Comparison of ENCODE assay signal across 9 mouse cellular contexts in the genomic region with DNA sequence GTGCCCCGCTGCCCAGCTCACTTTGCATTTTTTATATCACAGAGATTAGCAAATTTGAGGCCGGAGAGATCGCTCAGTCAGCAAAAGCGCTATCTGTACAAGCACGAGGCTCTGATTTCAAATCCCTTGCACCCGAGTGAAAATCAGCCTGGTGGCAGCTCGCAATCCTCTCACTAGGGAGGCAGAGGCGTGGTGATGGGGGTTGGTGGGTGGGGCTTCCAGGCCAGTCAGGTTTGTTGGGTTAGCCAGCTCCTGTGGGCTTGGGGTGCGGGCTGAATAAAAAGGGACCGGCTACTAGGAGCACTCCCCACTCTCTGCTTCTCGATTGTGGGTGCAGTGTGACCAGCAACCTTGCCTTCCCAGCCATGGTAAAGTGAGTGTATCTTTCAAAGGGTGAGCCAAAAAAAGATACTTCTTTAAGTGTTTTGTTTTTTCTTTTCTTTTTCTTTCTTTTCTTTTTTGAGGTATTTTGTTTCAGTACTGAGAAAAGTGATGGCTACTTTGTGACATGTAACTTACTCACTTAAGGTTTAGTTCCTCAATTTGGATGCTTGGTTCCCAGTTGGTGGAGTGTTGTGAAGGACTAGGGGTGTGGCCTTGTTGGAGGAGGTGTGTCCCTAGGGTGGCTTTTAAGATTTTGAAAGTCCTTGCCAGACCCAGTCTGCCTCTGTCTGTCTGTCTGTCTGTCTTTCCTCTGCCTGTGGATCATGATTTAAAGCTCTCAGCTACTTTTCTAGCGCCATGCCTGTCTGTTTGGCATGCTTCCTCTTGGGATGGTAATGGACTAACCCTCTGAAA. TPM values are rescaled to one million over a fixed set of nuclear protein-coding genes. Genes with fewer than 3 reads are reported as not detected.
DNase-seq lines count a peak whose midpoint lies in the region; ATAC-seq and TF ChIP-seq lines count a peak whose summit lies in the region.
"Had no signal": no experiment of that assay in that cellular context is flagged by ENCODE, and none has a peak within 500 bp of the region (broad histone marks: within the 10 kb centered on the region; RNA-seq: fewer than 3 reads in every experiment).

No protein-coding gene starts in this region.

- TF ChIP-seq EP300 in stomach, postnatal 0 days (optimal IDR thresholded peaks at IDR 0.05), result no peak

- no peaks in the 10 kb centered on the region for H3K9me3 ChIP-seq in kidney, embryonic 15.5 days (replicated peaks)
- H3K9me3 ChIP-seq in lung, embryonic 14.5 days (ENCODE audit: low read depth, low read length), result no peaks in the 10 kb centered on the region
- H3K9me3 ChIP-seq in stomach, postnatal 0 days (ENCODE audit: control insufficient read depth, low read length), result no peaks in the 10 kb centered on the region
- no peaks in the 10 kb centered on the region for H3K9me3 ChIP-seq in hindbrain, embryonic 11.5 days (ENCODE audit: control insufficient read depth, low read length)
- H3K9me3 ChIP-seq: midbrain, embryonic 12.5 days had no signal

- TF ChIP-seq POLR2A in bone marrow macrophage, adult 2 months (IDR thresholded peaks at IDR 0.05; ENCODE audit: borderline replicate concordance, low read depth, low read length), result no peak

- H3K4me3 ChIP-seq in kidney, embryonic 15.5 days (replicated peaks), result no peak overlapping the region
- peak overlapping the region; percentile 52 for H3K4me3 ChIP-seq in bone marrow macrophage, adult 2 months (ENCODE audit: insufficient read depth, low read length)
- no peak overlapping the region for H3K4me3 ChIP-seq in lung, embryonic 14.5 days (ENCODE audit: low read depth, low read length)
- H3K4me3 ChIP-seq in stomach, postnatal 0 days (ENCODE audit: low read depth, low read length), result no peak overlapping the region
- no peak overlapping the region for H3K4me3 ChIP-seq in hindbrain, embryonic 11.5 days (ENCODE audit: low read depth, low read length)
- H3K4me3 ChIP-seq: midbrain, embryonic 12.5 days had no signal

- 54% methylated on average over 12 of the region's 12 CpGs for WGBS in kidney, embryonic 15.5 days
- 46% methylated on average over 12 of the region's 12 CpGs for WGBS in lung, embryonic 14.5 days
- WGBS in stomach, postnatal 0 days, result 51% methylated on average over 12 of the region's 12 CpGs
- WGBS in hindbrain, embryonic 11.5 days, result 60% methylated on average over 12 of the region's 12 CpGs

- peak; percentile 44 to 65 for DNase-seq in kidney, postnatal 25 days
- DNase-seq in lung, embryonic 14.5 days, result peak; percentile 13
- peak; percentile 51 for DNase-seq in stomach, postnatal 0 days (ENCODE audit: low spot score)
- DNase-seq in layer of hippocampus, adult 8-10 months (ENCODE audit: low spot score in 2 of 2), result no peak
- DNase-seq in hindbrain, embryonic 11.5 days (ENCODE audit: low spot score), result no peak
- DNase-seq in testis, postnatal 14 days (ENCODE audit: low spot score), result no peak

- H3K27me3 ChIP-seq in kidney, embryonic 15.5 days, result no peaks in the 10 kb centered on the region
- no peaks in the 10 kb centered on the region for H3K27me3 ChIP-seq in lung, embryonic 14.5 days (ENCODE audit: insufficient read depth, low read length)
- H3K27me3 ChIP-seq in stomach, postnatal 0 days (ENCODE audit: control insufficient read depth, insufficient read depth, low read length), result no peaks in the 10 kb centered on the region
- H3K27me3 ChIP-seq in hindbrain, embryonic 11.5 days (ENCODE audit: control insufficient read depth, insufficient read depth, low read length), result no peaks in the 10 kb centered on the region
- H3K27me3 ChIP-seq: midbrain, embryonic 12.5 days had no signal

- H3K27ac ChIP-seq in kidney, embryonic 15.5 days, result no peak overlapping the region
- H3K27ac ChIP-seq in bone marrow macrophage, adult 2 months (ENCODE audit: insufficient read depth, low read depth, low read length), result peak overlapping the region; percentile 76
- H3K27ac ChIP-seq in lung, embryonic 14.5 days (ENCODE audit: low read depth), result no peak overlapping the region
- H3K27ac ChIP-seq in stomach, postnatal 0 days (replicated peaks), result no peak overlapping the region
- no peak overlapping the region for H3K27ac ChIP-seq in hindbrain, embryonic 11.5 days (ENCODE audit: low read depth, low read length)
- H3K27ac ChIP-seq: midbrain, embryonic 12.5 days had no signal

- ATAC-seq in kidney, embryonic 15.5 days (replicated peaks; ENCODE audit: low FRiP score), result no peak
- no peak for ATAC-seq in lung, embryonic 14.5 days (ENCODE audit: insufficient read depth)
- ATAC-seq in stomach, postnatal 0 days (ENCODE audit: low FRiP score, low TSS enrichment), result no peak
- ATAC-seq in hindbrain, embryonic 11.5 days (ENCODE audit: low FRiP score), result no peak

- H3K4me2 ChIP-seq in kidney, embryonic 15.5 days, result no peak overlapping the region
- H3K4me2 ChIP-seq in lung, embryonic 14.5 days, result peak overlapping the region; percentile 24; the same call in 1 of the 2 replicates
- H3K4me2 ChIP-seq in stomach, postnatal 0 days (replicated peaks; ENCODE audit: low read depth), result peak overlapping the region; percentile 3; the same call in 1 of the 2 replicates
- H3K4me2 ChIP-seq in hindbrain, embryonic 11.5 days (replicated peaks; ENCODE audit: low read depth, low read length), result no peak overlapping the region
- H3K4me2 ChIP-seq: midbrain, embryonic 12.5 days had no signal

- TF ChIP-seq CTCF in bone marrow macrophage, adult 2 months (IDR thresholded peaks at IDR 0.05; ENCODE audit: low read depth, low read length), result no peak
- no peak for TF ChIP-seq CTCF in lung, embryonic 14.5 days (IDR thresholded peaks at IDR 0.05; ENCODE audit: low read depth)
- 0 out of 2 replicates have a peak, but pooled peaks have one; percentile 10 for TF ChIP-seq CTCF in stomach, postnatal 0 days (IDR thresholded peaks at IDR 0.05; ENCODE audit: low read depth)

- H3K9ac ChIP-seq in kidney, embryonic 15.5 days, result no peak overlapping the region
- no peak overlapping the region for H3K9ac ChIP-seq in lung, embryonic 14.5 days
- H3K9ac ChIP-seq in stomach, postnatal 0 days (ENCODE audit: low read length), result no peak overlapping the region
- H3K9ac ChIP-seq in hindbrain, embryonic 11.5 days (ENCODE audit: low read depth, low read length), result no peak overlapping the region
- H3K9ac ChIP-seq: midbrain, embryonic 12.5 days had no signal

- H3K36me3 ChIP-seq in kidney, embryonic 15.5 days, result no peaks in the 10 kb centered on the region
- no peaks in the 10 kb centered on the region for H3K36me3 ChIP-seq in lung, embryonic 14.5 days (ENCODE audit: insufficient read depth)
- H3K36me3 ChIP-seq in stomach, postnatal 0 days (ENCODE audit: control insufficient read depth, insufficient read depth, low read length), result no peaks in the 10 kb centered on the region
- no peaks in the 10 kb centered on the region for H3K36me3 ChIP-seq in hindbrain, embryonic 11.5 days (ENCODE audit: control insufficient read depth, insufficient read depth, low read length)
- H3K36me3 ChIP-seq: midbrain, embryonic 12.5 days had no signal

- H3K4me1 ChIP-seq in kidney, embryonic 15.5 days, result peaks cover 30% of the 10 kb centered on the region
- H3K4me1 ChIP-seq in bone marrow macrophage, adult 2 months (ENCODE audit: control insufficient read depth, insufficient read depth, low read length), result peaks cover 29% of the 10 kb centered on the region
- H3K4me1 ChIP-seq in lung, embryonic 14.5 days (ENCODE audit: insufficient read depth), result no peaks in the 10 kb centered on the region
- H3K4me1 ChIP-seq in stomach, postnatal 0 days (replicated peaks; ENCODE audit: control insufficient read depth, insufficient read depth), result no peaks in the 10 kb centered on the region
- no peaks in the 10 kb centered on the region; the same call in 1 of the 2 replicates for H3K4me1 ChIP-seq in hindbrain, embryonic 11.5 days (replicated peaks; ENCODE audit: control insufficient read depth, insufficient read depth, low read length)

RNA-seq across cellular contexts. Expression of a gene that starts 17.9 kb away (rescaled TPM):
- 41.5 and 42.5 TPM in 2 replicates for polyA plus RNA-seq in kidney, embryonic 15.5 days (2015; fragmentation: Nextera tagmentation; extraction: Ambion mirVana)
- polyA plus RNA-seq in bone marrow macrophage, adult 2 months (2012; ENCODE audit: insufficient read depth, insufficient read length, missing spikeins), result 15.6 and 19.5 TPM in 2 replicates
- polyA plus RNA-seq in lung, embryonic 14.5 days (2014; fragmentation: Nextera tagmentation; extraction: Ambion mirVana), result 27.1 and 30.8 TPM in 2 replicates
- 10.8 and 10.9 TPM in 2 replicates for polyA plus RNA-seq in stomach, postnatal 0 days (2015; fragmentation: Nextera tagmentation; extraction: Ambion mirVana)
- 10 to 100 TPM; 40.5 to 52.4 (median 45.4) TPM for total RNA-seq in layer of hippocampus, adult 8-10 months (2022)
- polyA plus RNA-seq in hindbrain, embryonic 11.5 days (2014; fragmentation: Nextera tagmentation; extraction: Ambion mirVana), result 39.6 and 45.2 TPM in 2 replicates

RNA-seq across cellular contexts. Expression of a gene that starts 18.3 kb away (rescaled TPM):
- 51.5 and 52.4 TPM in 2 replicates for polyA plus RNA-seq in kidney, embryonic 15.5 days (2015; fragmentation: Nextera tagmentation; extraction: Ambion mirVana)
- polyA plus RNA-seq in bone marrow macrophage, adult 2 months (2012; ENCODE audit: insufficient read depth, insufficient read length, missing spikeins), result 27.7 and 28.1 TPM in 2 replicates
- 39.5 and 46.4 TPM in 2 replicates for polyA plus RNA-seq in lung, embryonic 14.5 days (2014; fragmentation: Nextera tagmentation; extraction: Ambion mirVana)
- 24.6 and 25.1 TPM in 2 replicates for polyA plus RNA-seq in stomach, postnatal 0 days (2015; fragmentation: Nextera tagmentation; extraction: Ambion mirVana)
- 100 to 1,000 TPM; 135 to 141 (median 138) TPM for total RNA-seq in layer of hippocampus, adult 8-10 months (2022)
- polyA plus RNA-seq in hindbrain, embryonic 11.5 days (2014; fragmentation: Nextera tagmentation; extraction: Ambion mirVana), result 28.0 and 29.8 TPM in 2 replicates

RNA-seq across cellular contexts. Expression of a gene that starts 22.4 kb away (rescaled TPM):
- 2.9 and 3.5 TPM in 2 replicates for polyA plus RNA-seq in kidney, embryonic 15.5 days (2015; fragmentation: Nextera tagmentation; extraction: Ambion mirVana)
- 52.2 and 56.0 TPM in 2 replicates for polyA plus RNA-seq in bone marrow macrophage, adult 2 months (2012; ENCODE audit: insufficient read depth, insufficient read length, missing spikeins)
- 2.4 and 3.3 TPM in 2 replicates for polyA plus RNA-seq in lung, embryonic 14.5 days (2014; fragmentation: Nextera tagmentation; extraction: Ambion mirVana)
- polyA plus RNA-seq in stomach, postnatal 0 days (2015; fragmentation: Nextera tagmentation; extraction: Ambion mirVana), result 1.0 and 1.1 TPM in 2 replicates
- total RNA-seq in layer of hippocampus, adult 8-10 months (2022), result 1 to 10 TPM in 3 of 4 experiments, under 1 TPM in 1; 0.80 to 4.4 (median 2.6) TPM
- 4.1 and 5.9 TPM in 2 replicates for polyA plus RNA-seq in hindbrain, embryonic 11.5 days (2014; fragmentation: Nextera tagmentation; extraction: Ambion mirVana)

RNA-seq across cellular contexts. Expression of a gene that starts 28.4 kb away (rescaled TPM):
- 98.1 and 103 TPM in 2 replicates for polyA plus RNA-seq in kidney, embryonic 15.5 days (2015; fragmentation: Nextera tagmentation; extraction: Ambion mirVana)
- polyA plus RNA-seq in bone marrow macrophage, adult 2 months (2012; ENCODE audit: insufficient read depth, insufficient read length, missing spikeins), result 96.1 and 104 TPM in 2 replicates
- polyA plus RNA-seq in lung, embryonic 14.5 days (2014; fragmentation: Nextera tagmentation; extraction: Ambion mirVana), result 84.1 and 86.6 TPM in 2 replicates
- 54.8 and 71.5 TPM in 2 replicates for polyA plus RNA-seq in stomach, postnatal 0 days (2015; fragmentation: Nextera tagmentation; extraction: Ambion mirVana)
- 10 to 100 TPM; 68.3 to 76.5 (median 72.7) TPM for total RNA-seq in layer of hippocampus, adult 8-10 months (2022)
- polyA plus RNA-seq in hindbrain, embryonic 11.5 days (2014; fragmentation: Nextera tagmentation; extraction: Ambion mirVana), result 97.8 and 117 TPM in 2 replicates

RNA-seq across cellular contexts. Expression of a gene that starts 34.7 kb away (rescaled TPM):
- 4.3 and 4.5 TPM in 2 replicates for polyA plus RNA-seq in kidney, embryonic 15.5 days (2015; fragmentation: Nextera tagmentation; extraction: Ambion mirVana)
- 351 and 364 TPM in 2 replicates for polyA plus RNA-seq in bone marrow macrophage, adult 2 months (2012; ENCODE audit: insufficient read depth, insufficient read length, missing spikeins)
- polyA plus RNA-seq in lung, embryonic 14.5 days (2014; fragmentation: Nextera tagmentation; extraction: Ambion mirVana), result 3.9 and 4.4 TPM in 2 replicates
- 35.9 and 40.2 TPM in 2 replicates for polyA plus RNA-seq in stomach, postnatal 0 days (2015; fragmentation: Nextera tagmentation; extraction: Ambion mirVana)
- total RNA-seq in layer of hippocampus, adult 8-10 months (2022), result 10 to 100 TPM in 2 of 4 experiments, 1 to 10 TPM in 2; 6.6 to 30.9 (median 14.2) TPM
- 3.0 and 4.0 TPM in 2 replicates for polyA plus RNA-seq in hindbrain, embryonic 11.5 days (2014; fragmentation: Nextera tagmentation; extraction: Ambion mirVana)

Comparison
In these comparisons a context has a peak if more than half of its experiments do, and no peak if none do; other contexts are left out.
1. DNase-seq: peak in kidney, postnatal 25 days (2 of 2), lung, embryonic 14.5 days (single experiment) and stomach, postnatal 0 days (single experiment); none in layer of hippocampus, adult 8-10 months (0 of 2), hindbrain, embryonic 11.5 days (single experiment) and testis, postnatal 14 days (single experiment).
2. H3K4me2 ChIP-seq: peak in lung, embryonic 14.5 days (single experiment) and stomach, postnatal 0 days (single experiment); none in kidney, embryonic 15.5 days (single experiment) and hindbrain, embryonic 11.5 days (single experiment).